Mouse (Mus musculus) limb, embryonic 11.5 days (tissue): ENCODE results near the gene Olfr419. TPM values are rescaled to one million over a fixed set of nuclear protein-coding genes. Genes with fewer than 3 reads are reported as not detected.

Experiments
- ATAC-seq: fragments of 200-750 bp; cut with Nextera tagmentation; 2 replicates; pipeline ENCODE4 v1.8.0; 2017; ENCODE audit warnings: low read depth; ENCODE audit not compliant: insufficient number of reproducible peaks, low FRiP score, low TSS enrichment
- DNase-seq: peaks from one replicate; pipeline ENCODE4 v3.0.0-alpha.2; 2015; ENCODE audit warnings: low spot score
- H3K27ac ChIP-seq: fragments of 300-500 bp; sonication (generic); replicated peaks from 2 replicates; pipeline ENCODE4 v1.5.1; 2014; ENCODE audit warnings: low read depth, mild to moderate bottlenecking, low read length
- H3K27me3 ChIP-seq: fragments of 300-500 bp; sonication (generic); 2 replicates; pipeline ENCODE4 v1.6.1; 2014; ENCODE audit warnings: mild to moderate bottlenecking, low read length, mixed read lengths; ENCODE audit not compliant: control insufficient read depth, insufficient read depth
- H3K36me3 ChIP-seq: fragments of 300-500 bp; sonication (generic); 2 replicates; pipeline ENCODE4 v1.6.1; 2014; ENCODE audit warnings: mild to moderate bottlenecking, low read length, moderate library complexity, mixed read lengths; ENCODE audit not compliant: control insufficient read depth, insufficient read depth
- H3K4me1 ChIP-seq: fragments of 300-500 bp; sonication (generic); 2 replicates; pipeline ENCODE4 v1.6.1; 2014; ENCODE audit warnings: low read length, mixed read lengths; ENCODE audit not compliant: control insufficient read depth, insufficient read depth
- H3K4me2 ChIP-seq: fragments of 300-500 bp; sonication (generic); 2 replicates; pipeline ENCODE4 v1.6.1; 2014; ENCODE audit warnings: low read depth, mild to moderate bottlenecking, moderate library complexity; ENCODE audit not compliant: severe bottlenecking
- H3K4me3 ChIP-seq: fragments of 300-500 bp; sonication (generic); 2 replicates; pipeline ENCODE4 v1.5.1; 2014; ENCODE audit warnings: low read depth, low read length
- H3K9ac ChIP-seq: fragments of 300-500 bp; sonication (generic); 2 replicates; pipeline ENCODE4 v1.6.1; 2014; ENCODE audit warnings: mild to moderate bottlenecking, low read length
- H3K9me3 ChIP-seq: fragments of 300-500 bp; sonication (generic); 2 replicates; pipeline ENCODE4 v1.6.1; 2016; ENCODE audit warnings: low read length; ENCODE audit not compliant: control insufficient read depth
- WGBS: fragments of 180-500 bp; shearing (Covaris S2); extraction: QIAGEN DNeasy Blood & Tissue Kit; methylation state at CpG from one replicate; pipeline ENCODE4 v1.1.7; 2014; 5-methylcytosine and 5-hydroxymethylcytosine counted together
- polyA plus RNA-seq: library from polyadenylated mRNA; unstranded; fragments of >200 nt; fragmentation: Nextera tagmentation; extraction: Ambion mirVana; gene quantifications from 2 replicates; pipeline ENCODE4 v1.2.1, GENCODE M21; 2014

Gene Olfr419
- polyA plus RNA-seq, result not detected in 2 replicates

DNA sequence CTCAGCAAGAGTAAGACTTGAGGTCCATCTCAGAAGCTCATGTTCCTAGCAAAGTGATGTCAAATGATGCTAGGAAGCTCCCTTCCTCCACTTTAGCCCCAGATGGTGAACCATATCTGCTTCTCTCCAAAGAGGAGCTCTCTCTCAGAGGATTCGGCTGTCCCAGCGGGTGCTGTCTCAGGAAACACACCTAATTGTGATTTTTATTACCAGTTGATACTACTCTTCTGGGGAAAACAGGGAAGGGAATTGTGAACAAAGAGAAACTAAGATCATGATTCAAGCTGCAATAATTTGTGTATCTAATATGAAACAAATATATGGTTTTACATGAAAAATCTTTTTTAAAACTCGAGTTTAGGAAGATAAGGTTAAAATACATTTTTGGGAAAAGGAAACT, at the start of gene Olfr419:
Olfr419 (minus strand) TSS at position 101 of the 400 bp plus-strand sequence.
- no peak within 1 kb of the TSS for H3K4me2 ChIP-seq
- H3K36me3 ChIP-seq, result no peaks in the 10 kb centered on the region
- no peak for DNase-seq
- no peak within 1 kb of the TSS for H3K9ac ChIP-seq
- no peak within 1 kb of the TSS for H3K4me3 ChIP-seq
- no peaks in the 10 kb centered on the region for H3K4me1 ChIP-seq
- WGBS, result 78% methylated on average over 3 of the region's 3 CpGs
- H3K27ac ChIP-seq, result no peak within 1 kb of the TSS
- no peak for ATAC-seq
- H3K9me3 ChIP-seq, result no peaks in the 10 kb centered on the region
- no peaks in the 10 kb centered on the region for H3K27me3 ChIP-seq

DNA sequence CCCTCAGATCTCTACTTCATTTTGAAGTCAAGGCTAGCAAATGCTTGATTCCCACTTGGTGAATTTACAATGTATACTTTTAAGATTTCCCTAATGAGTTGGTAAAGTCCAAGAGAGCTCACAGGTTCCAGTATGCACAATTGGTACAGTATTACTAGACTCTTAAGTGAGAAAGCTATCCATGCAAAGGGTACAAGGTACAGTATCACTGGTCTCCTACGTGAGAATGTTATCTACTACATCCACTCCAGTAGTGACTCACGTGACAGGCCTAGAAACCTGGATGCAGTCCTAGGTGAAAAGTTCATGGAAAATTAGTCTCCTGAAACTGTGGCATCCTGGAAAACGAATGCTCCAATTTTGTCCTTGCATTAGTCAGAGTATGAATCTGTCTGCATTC, 18.8 kb upstream of the Olfr419 start:
- Histone ChIP-seq H3K27ac (no peak overlapping the region), H3K4me2 (no peak overlapping the region), H3K27me3 (no peaks in the 10 kb centered on the region), H3K4me1 (no peaks in the 10 kb centered on the region), H3K4me3 (no peak overlapping the region), H3K9ac (no peak overlapping the region), H3K36me3 (no peaks in the 10 kb centered on the region), H3K9me3 (no peaks in the 10 kb centered on the region)
- DNase-seq (no peak), ATAC-seq (no peak)
- WGBS, result 85% methylated on average over 3 of the region's 3 CpGs

DNA sequence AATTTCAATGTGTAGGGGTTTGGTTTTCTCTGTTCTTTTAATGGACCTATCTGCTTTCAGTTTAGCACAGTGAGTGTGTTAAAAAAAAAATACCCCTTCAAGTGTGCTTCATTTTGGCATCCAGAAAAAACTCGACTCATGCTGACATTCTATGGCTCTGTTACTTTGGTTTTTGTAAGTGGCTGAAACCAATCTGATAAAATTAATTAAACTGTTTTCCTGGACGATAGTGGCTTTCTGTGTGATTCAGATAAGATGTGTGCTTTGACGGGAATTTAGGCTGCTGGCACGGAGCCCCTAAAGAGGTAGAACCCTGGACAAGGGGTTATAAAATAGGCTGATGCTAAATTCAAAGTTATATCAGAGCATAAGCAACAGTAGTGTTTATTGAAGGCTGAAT, 17.3 kb upstream of the Olfr419 start:
- no peaks in the 10 kb centered on the region for H3K36me3 ChIP-seq
- ATAC-seq (no peak), DNase-seq (no peak)
- no peak overlapping the region for H3K4me3 ChIP-seq
- no peaks in the 10 kb centered on the region for H3K4me1 ChIP-seq
- no peaks in the 10 kb centered on the region for H3K27me3 ChIP-seq
- H3K9ac ChIP-seq, result no peak overlapping the region
- no peaks in the 10 kb centered on the region for H3K9me3 ChIP-seq
- H3K4me2 ChIP-seq, result no peak overlapping the region
- WGBS, result 78% methylated on average over 4 of the region's 4 CpGs
- H3K27ac ChIP-seq, result no peak overlapping the region

DNA sequence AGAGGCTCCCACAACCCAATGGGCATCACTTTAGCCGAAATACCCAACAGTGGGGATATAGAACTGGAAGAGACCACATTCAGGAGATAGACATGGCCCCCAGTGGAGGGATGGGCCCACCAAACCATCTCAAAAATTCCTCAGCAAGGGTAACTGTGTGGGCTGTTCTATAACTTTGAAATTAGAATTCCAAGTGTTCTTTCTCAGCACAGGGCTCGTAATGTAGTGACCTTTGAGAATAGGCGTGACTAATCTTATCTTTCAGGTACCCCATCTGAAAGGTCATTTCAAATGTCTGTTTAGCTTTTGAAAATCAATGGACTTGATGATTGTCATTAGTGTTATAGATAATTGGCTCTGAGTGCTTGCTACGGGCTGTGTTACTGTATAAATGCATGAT, 16.0 kb upstream of the Olfr419 start:
- no peak for DNase-seq
- Histone ChIP-seq H3K4me3 (no peak overlapping the region), H3K9me3 (no peaks in the 10 kb centered on the region), H3K27ac (no peak overlapping the region), H3K36me3 (no peaks in the 10 kb centered on the region), H3K9ac (no peak overlapping the region), H3K4me2 (no peak overlapping the region), H3K4me1 (no peaks in the 10 kb centered on the region), H3K27me3 (no peaks in the 10 kb centered on the region)
- 89% methylated on average over 4 of the region's 4 CpGs for WGBS
- no peak for ATAC-seq

DNA sequence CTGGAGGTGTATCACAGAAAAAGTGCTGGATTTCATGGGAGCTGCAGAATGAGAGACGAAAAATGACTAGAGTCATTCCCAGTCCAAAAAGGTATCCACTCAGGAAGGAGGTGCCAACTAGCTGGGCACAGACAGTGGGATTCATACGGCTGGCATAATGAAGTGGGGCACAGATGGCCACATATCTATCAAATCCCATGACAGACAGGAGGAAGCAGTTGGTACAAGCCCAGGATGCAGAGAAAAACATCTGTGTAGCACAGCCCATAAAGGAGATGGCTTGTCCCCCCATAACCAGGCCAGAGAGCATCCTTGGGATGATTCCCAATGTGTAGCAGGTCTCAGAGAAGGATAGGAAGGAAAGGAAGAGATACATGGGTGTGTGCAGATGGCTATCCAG, 1.5 kb downstream of the Olfr419 start:
- no peaks in the 10 kb centered on the region for H3K9me3 ChIP-seq
- no peak overlapping the region for H3K4me3 ChIP-seq
- no peak for DNase-seq
- 87% methylated on average over 2 of the region's 2 CpGs for WGBS
- no peak overlapping the region for H3K9ac ChIP-seq
- ATAC-seq, result no peak
- H3K27me3 ChIP-seq, result no peaks in the 10 kb centered on the region
- H3K4me1 ChIP-seq, result no peaks in the 10 kb centered on the region
- H3K27ac ChIP-seq, result no peak overlapping the region
- H3K36me3 ChIP-seq, result no peaks in the 10 kb centered on the region
- no peak overlapping the region for H3K4me2 ChIP-seq

DNA sequence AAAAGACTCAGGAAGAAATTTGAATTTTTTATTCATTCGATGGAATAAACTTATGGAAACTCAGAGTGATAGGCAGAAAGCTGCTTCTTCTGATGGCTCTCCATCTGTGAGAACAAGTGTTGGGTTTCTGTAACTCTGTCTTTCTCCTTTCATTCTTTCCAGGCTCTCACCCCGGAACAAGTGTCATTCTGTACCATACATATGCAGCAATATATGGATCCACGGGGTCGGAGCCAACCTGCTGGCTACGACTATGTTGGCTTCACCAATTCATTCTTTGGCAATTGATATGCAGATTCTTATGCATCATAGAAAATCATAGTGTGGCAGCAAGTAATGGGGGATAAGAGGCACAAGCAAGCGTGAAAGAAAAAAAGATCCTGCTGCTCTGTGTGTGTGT, 4.7 kb downstream of the Olfr419 start:
- WGBS, result 90% methylated on average over 6 of the region's 6 CpGs
- no peak overlapping the region for H3K9ac ChIP-seq
- no peaks in the 10 kb centered on the region for H3K27me3 ChIP-seq
- no peak overlapping the region for H3K27ac ChIP-seq
- no peak overlapping the region for H3K4me2 ChIP-seq
- H3K4me3 ChIP-seq, result no peak overlapping the region
- H3K36me3 ChIP-seq, result no peaks in the 10 kb centered on the region
- no peak for DNase-seq
- H3K9me3 ChIP-seq, result no peaks in the 10 kb centered on the region
- no peaks in the 10 kb centered on the region for H3K4me1 ChIP-seq
- ATAC-seq, result no peak

DNA sequence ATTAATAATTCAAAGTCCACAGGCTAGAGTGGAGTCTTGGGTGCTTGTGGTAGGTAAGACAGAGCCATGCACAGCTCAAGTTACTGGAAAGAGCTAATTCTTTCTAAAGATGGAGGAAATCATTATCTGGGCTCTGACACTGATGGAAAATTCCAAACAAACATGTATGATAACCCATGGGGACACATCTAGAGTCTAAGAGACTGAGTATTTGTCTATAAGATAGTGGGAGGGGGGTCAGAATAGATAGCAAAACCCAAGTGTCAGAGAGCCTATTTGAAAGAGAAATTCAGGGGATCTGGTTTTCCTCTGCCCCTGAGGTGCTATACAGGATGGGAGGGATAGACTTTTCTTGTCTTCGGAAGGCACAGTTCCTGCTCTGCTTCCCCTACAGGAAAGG, 5.8 kb downstream of the Olfr419 start:
- 85% methylated on average over 1 of the region's 1 CpGs for WGBS
- no peak overlapping the region for H3K9ac ChIP-seq
- no peak overlapping the region for H3K4me2 ChIP-seq
- DNase-seq (no peak), ATAC-seq (no peak)
- no peak overlapping the region for H3K4me3 ChIP-seq
- H3K27me3 ChIP-seq, result no peaks in the 10 kb centered on the region
- no peaks in the 10 kb centered on the region for H3K36me3 ChIP-seq
- H3K4me1 ChIP-seq, result no peaks in the 10 kb centered on the region
- H3K27ac ChIP-seq, result no peak overlapping the region
- H3K9me3 ChIP-seq, result no peaks in the 10 kb centered on the region

DNA sequence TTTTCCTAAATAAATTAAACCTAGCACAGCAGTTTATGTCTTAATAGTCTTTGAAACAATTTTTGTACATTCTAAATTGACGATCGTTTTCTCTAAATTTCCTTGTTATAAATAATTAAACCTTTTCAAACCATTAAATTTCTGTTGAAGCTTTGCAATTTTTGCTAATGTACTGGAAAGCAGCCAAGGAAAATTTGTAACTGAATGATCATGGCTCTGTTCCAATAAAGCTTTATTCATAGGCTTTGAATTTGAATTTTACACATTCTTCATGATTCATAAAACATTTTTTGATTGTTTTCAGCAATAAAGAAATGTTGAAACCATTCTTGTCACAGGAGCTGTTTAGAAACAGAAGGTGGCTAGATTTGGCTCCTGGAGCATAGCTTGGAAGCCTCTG, 7.2 kb downstream of the Olfr419 start:
- Histone ChIP-seq H3K4me3 (no peak overlapping the region), H3K9ac (no peak overlapping the region), H3K27me3 (no peaks in the 10 kb centered on the region), H3K9me3 (no peaks in the 10 kb centered on the region), H3K4me1 (no peaks in the 10 kb centered on the region), H3K36me3 (no peaks in the 10 kb centered on the region), H3K4me2 (no peak overlapping the region), H3K27ac (no peak overlapping the region)
- 88% methylated on average over 2 of the region's 2 CpGs for WGBS
- ATAC-seq (no peak), DNase-seq (no peak)

DNA sequence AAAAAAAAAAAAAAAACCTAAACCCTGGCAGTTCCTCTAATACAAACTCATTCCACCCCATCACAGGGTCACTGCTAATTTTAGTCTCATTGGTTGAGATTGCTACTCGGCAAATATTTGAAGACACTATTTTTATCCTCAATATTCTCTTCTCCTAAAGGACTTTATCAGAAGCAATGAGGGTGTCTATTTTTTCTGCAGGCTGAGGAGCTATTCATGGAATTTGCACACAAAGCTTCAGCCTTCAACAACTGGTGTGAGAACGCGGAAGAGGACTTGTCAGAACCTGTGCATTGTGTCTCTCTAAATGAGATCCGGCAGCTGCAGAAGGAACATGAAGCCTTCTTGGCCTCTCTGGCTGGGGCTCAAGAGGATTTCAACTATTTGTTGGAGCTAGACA, 11.9 kb downstream of the Olfr419 start:
- Histone ChIP-seq H3K4me2 (no peak overlapping the region), H3K27me3 (no peaks in the 10 kb centered on the region), H3K4me1 (no peaks in the 10 kb centered on the region), H3K27ac (no peak overlapping the region), H3K9me3 (no peaks in the 10 kb centered on the region), H3K36me3 (no peaks in the 10 kb centered on the region), H3K4me3 (no peak overlapping the region), H3K9ac (no peak overlapping the region)
- DNase-seq, result no peak
- 87% methylated on average over 4 of the region's 4 CpGs for WGBS
- no peak for ATAC-seq
